Mouse (Mus musculus) E14TG2a.4 (cell line): Measurements from ENCODE around the gene Mrps30.

Experiments used
- CTCF ChIP-seq: conservative IDR thresholded peaks from 2 replicates; pipeline ENCODE4 v1.5.1; 2014; ENCODE audit warnings: low read length
- POU5F1 ChIP-seq: IDR thresholded peaks from 2 replicates; pipeline ENCODE4 v1.6.1; 2014; ENCODE audit warnings: low read length, borderline replicate concordance

DNA sequence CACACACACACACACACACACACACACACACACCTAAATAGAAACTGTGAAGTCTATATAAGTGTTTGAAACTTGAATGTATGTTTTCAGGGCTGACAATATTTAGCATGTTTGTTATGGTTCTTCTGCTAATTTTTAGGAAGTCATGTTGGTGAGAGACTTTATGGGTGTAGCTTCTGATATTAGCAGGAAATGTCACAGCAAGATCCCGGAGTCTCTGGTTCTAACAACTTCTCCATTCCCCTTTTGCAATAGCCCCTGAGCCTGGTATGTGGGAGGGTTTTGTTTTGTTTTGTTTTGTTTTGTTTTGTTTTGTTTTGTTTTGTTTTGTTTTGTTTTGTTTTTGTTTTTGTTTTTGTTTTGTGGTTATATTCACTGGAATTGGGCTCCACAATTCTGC is 33.4 kb upstream of the Mrps30 start:
- TF ChIP-seq CTCF (no peak), POU5F1 (no peak)
